Mouse (Mus musculus) midbrain, postnatal 0 days (tissue): ENCODE results near the gene Nos3. TPM values are rescaled to one million over a fixed set of nuclear protein-coding genes. Genes with fewer than 3 reads are reported as not detected.

Experiments
- ATAC-seq: fragments of 200-750 bp; cut with Nextera tagmentation; 2 replicates; pipeline ENCODE4 v1.8.0; 2017; ENCODE audit warnings: moderate number of reproducible peaks, mild to moderate bottlenecking, moderate TSS enrichment, moderate library complexity; ENCODE audit not compliant: low FRiP score
- DNase-seq: peaks from one replicate; pipeline ENCODE4 v3.0.0-alpha.2; 2015; ENCODE audit warnings: low spot score
- H3K27ac ChIP-seq: fragments of 300-500 bp; sonication (generic); 2 replicates; pipeline ENCODE4 v1.5.1; 2014; ENCODE audit warnings: low read depth, mild to moderate bottlenecking, low read length, mixed read lengths
- H3K27me3 ChIP-seq: fragments of 300-500 bp; sonication (generic); 2 replicates; pipeline ENCODE4 v1.6.1; 2014; ENCODE audit warnings: low read length, control low read depth, mixed read lengths; ENCODE audit not compliant: insufficient read depth
- H3K36me3 ChIP-seq: fragments of 300-500 bp; sonication (generic); 2 replicates; pipeline ENCODE4 v1.6.1; 2014; ENCODE audit warnings: low read length, control low read depth, mixed read lengths; ENCODE audit not compliant: insufficient read depth
- H3K4me1 ChIP-seq: fragments of 300-500 bp; sonication (generic); 2 replicates; pipeline ENCODE4 v1.6.1; 2014; ENCODE audit warnings: mild to moderate bottlenecking, control low read depth, antibody characterized with exemption, low read length, mixed read lengths; ENCODE audit not compliant: insufficient read depth
- H3K4me2 ChIP-seq: fragments of 300-500 bp; sonication (generic); 2 replicates; pipeline ENCODE4 v1.6.1; 2014; ENCODE audit warnings: low read depth, mild to moderate bottlenecking, low read length, mixed read lengths; ENCODE audit not compliant: poor library complexity, severe bottlenecking
- H3K4me3 ChIP-seq: fragments of 300-500 bp; sonication (generic); 2 replicates; pipeline ENCODE4 v1.5.1; 2014; ENCODE audit warnings: low read depth, mild to moderate bottlenecking, low read length, moderate library complexity
- H3K9ac ChIP-seq: fragments of 300-500 bp; sonication (generic); replicated peaks from 2 replicates; pipeline ENCODE4 v1.6.1; 2014; ENCODE audit warnings: mild to moderate bottlenecking, low read length, moderate library complexity, mixed read lengths; ENCODE audit not compliant: poor library complexity, severe bottlenecking
- H3K9me3 ChIP-seq: fragments of 300-500 bp; sonication (generic); 2 replicates; pipeline ENCODE4 v1.6.1; 2016; ENCODE audit warnings: low read length, control low read depth
- CTCF ChIP-seq: IDR thresholded peaks from 2 replicates; pipeline ENCODE4 v1.5.1; 2016; ENCODE audit warnings: antibody characterized with exemption, mild to moderate bottlenecking
- WGBS: fragments of 180-500 bp; shearing (Covaris S2); extraction: QIAGEN DNeasy Blood & Tissue Kit; methylation state at CpG from one replicate; pipeline ENCODE4 v1.1.7; 2014; 5-methylcytosine and 5-hydroxymethylcytosine counted together
- polyA plus RNA-seq: library from polyadenylated mRNA; unstranded; fragments of >200 nt; fragmentation: Nextera tagmentation; extraction: Ambion mirVana; gene quantifications from 2 replicates; pipeline ENCODE4 v1.2.1, GENCODE M21; 2015
- total RNA-seq: library from RNA; depleted of rRNA; stranded (reverse); fragments of >200 nt; gene quantifications from 2 replicates; pipeline ENCODE4 v1.2.3, GENCODE M21; 2014

Nos3 gene
- total and polyA plus RNA-seq, 2 experiments from 2014 or later = 7.0 to 14.2 TPM

DNA sequence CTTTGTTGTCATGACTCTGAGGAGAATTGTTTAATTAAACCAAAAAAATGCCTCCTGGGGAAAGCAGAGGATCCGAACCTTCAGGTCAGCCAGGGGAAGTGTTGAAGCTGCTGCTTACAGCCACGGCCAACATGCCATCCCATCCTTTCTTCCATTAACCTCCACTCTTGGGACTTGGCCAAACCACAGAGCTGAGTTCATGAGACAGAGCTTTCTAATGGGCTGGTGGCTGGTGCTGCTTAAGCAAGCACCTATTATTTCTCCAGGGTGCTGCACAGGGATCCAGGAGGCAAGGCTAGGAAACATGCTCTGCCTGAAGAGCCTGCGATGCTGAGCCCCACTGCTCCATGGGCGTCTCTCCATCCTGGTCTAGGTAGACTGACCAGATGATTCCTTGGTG, 32.2 kb upstream of the Nos3 start:
- H3K4me2 ChIP-seq = no peak overlapping the region
- H3K36me3 ChIP-seq = peaks cover 34% of the 10 kb centered on the region
- ATAC-seq = no peak
- H3K4me1 ChIP-seq = peaks cover 9% of the 10 kb centered on the region; the same call in 1 of the 2 replicates
- H3K27ac ChIP-seq = no peak overlapping the region
- H3K4me3 ChIP-seq = no peak overlapping the region
- no peaks in the 10 kb centered on the region for H3K9me3 ChIP-seq
- no peak overlapping the region for H3K9ac ChIP-seq
- DNase-seq = no peak
- 84% methylated on average over 4 of the region's 4 CpGs for WGBS
- H3K27me3 ChIP-seq = no peaks in the 10 kb centered on the region
- TF ChIP-seq CTCF = no peak

GRCm38 (mm10) chr5:24334749-24335148, 29.9 kb upstream of the Nos3 start:
- 50% methylated on average over 3 of the region's 3 CpGs for WGBS
- TF ChIP-seq CTCF = no peak

DNA sequence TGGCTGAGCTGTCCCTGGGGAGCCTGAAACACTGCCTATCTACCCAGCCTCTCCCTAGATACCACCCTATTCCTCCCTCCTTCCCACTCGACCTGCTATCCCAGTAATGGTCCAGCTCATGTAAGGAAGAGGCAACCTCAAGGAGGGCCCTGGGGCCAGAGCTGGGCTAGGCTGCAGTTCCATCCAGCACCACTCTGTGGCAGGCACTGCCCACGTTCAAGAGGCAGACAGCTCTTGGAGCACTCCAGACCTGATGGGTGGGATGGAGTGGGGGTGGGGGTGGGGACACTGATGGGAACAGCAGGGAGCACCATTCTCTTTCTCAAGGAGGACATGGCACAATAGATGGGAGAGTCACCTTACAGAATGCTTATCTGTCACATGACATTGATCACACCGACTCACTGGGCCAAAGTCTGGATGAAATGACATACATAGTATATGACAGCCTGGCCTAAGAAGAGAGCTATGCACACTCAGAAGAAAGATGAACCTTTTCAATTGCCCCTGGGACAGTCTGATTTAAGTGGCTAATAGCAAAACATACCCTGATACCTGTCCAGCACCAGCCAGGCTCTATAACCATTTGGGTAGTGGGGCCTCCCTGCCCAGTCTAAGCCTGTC, 28.6 kb upstream of the Nos3 start:
- Histone ChIP-seq H3K9me3 (no peaks in the 10 kb centered on the region), H3K4me2 (no peak overlapping the region), H3K4me1 (no peaks in the 10 kb centered on the region), H3K27ac (no peak overlapping the region), H3K9ac (no peak overlapping the region), H3K36me3 (peaks cover 40% of the 10 kb centered on the region), H3K27me3 (no peaks in the 10 kb centered on the region), H3K4me3 (no peak overlapping the region)
- ATAC-seq = peak; percentile 77
- 4% methylated on average over 3 of the region's 3 CpGs for WGBS
- TF ChIP-seq CTCF = peak; percentile 81
- peak; percentile 65 for DNase-seq

More at GRCm38 (mm10) chr5:24334749-24335148, 29.9 kb upstream of the Nos3 start:
- Histone ChIP-seq H3K4me3 (no peak overlapping the region), H3K9ac (no peak overlapping the region), H3K27ac (no peak overlapping the region), H3K4me2 (no peak overlapping the region), H3K4me1 (peaks cover 4% of the 10 kb centered on the region; the same call in 1 of the 2 replicates), H3K9me3 (no peaks in the 10 kb centered on the region), H3K36me3 (peaks cover 45% of the 10 kb centered on the region), H3K27me3 (no peaks in the 10 kb centered on the region)
- ATAC-seq (no peak), DNase-seq (no peak)

DNA sequence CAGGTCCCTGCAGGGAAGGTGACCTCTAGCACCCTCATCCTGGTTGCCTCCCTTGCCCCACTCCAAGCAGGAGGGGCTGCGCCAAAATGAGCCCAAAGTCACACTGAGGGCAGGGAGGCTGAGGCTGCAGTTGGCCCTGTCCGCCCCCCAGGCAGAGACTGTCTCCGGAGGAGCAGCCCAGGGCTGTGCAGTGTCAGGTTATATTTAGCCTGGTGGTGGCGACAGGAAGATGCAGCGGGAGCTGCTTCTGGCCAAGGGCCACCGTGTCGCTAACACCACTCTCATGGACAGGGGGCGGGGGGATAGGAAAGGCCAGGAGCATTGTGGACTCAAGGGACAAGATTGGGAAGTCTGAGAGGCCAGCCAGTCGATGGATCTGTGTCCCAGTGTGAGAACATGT, 27.2 kb upstream of the Nos3 start:
- WGBS = 32% methylated on average over 9 of the region's 9 CpGs
- Histone ChIP-seq H3K4me2 (no peak overlapping the region), H3K4me1 (no peaks in the 10 kb centered on the region), H3K9me3 (no peaks in the 10 kb centered on the region), H3K4me3 (no peak overlapping the region), H3K9ac (no peak overlapping the region), H3K36me3 (peaks cover 29% of the 10 kb centered on the region), H3K27me3 (no peaks in the 10 kb centered on the region), H3K27ac (no peak overlapping the region)
- TF ChIP-seq CTCF = peak; percentile 24
- DNase-seq (peak; percentile 22), ATAC-seq (0 out of 2 replicates have a peak, but pooled peaks have one; percentile 15)

GRCm38 (mm10) chr5:24337821-24338220, 26.8 kb upstream of the Nos3 start:
- H3K4me3 ChIP-seq = no peak overlapping the region
- no peaks in the 10 kb centered on the region for H3K4me1 ChIP-seq
- H3K27ac ChIP-seq = no peak overlapping the region
- ATAC-seq = no peak
- no peak overlapping the region for H3K9ac ChIP-seq
- no peaks in the 10 kb centered on the region for H3K27me3 ChIP-seq
- H3K36me3 ChIP-seq = peaks cover 24% of the 10 kb centered on the region; the same call in 1 of the 2 replicates
- WGBS = 70% methylated on average over 2 of the region's 2 CpGs
- no peaks in the 10 kb centered on the region for H3K9me3 ChIP-seq
- H3K4me2 ChIP-seq = no peak overlapping the region
- TF ChIP-seq CTCF = no peak
- no peak for DNase-seq

- no peak overlapping the region for H3K4me2 ChIP-seq
- H3K27me3 ChIP-seq = no peaks in the 10 kb centered on the region
- peaks cover 16% of the 10 kb centered on the region for H3K4me1 ChIP-seq
- no peak overlapping the region for H3K9ac ChIP-seq
- H3K9me3 ChIP-seq = no peaks in the 10 kb centered on the region
- peaks cover 17% of the 10 kb centered on the region; the same call in 1 of the 2 replicates for H3K36me3 ChIP-seq
- WGBS = 82% methylated on average over 14 of the region's 14 CpGs
- ATAC-seq = no peak
- DNase-seq = no peak
- H3K27ac ChIP-seq = no peak overlapping the region
- H3K4me3 ChIP-seq = no peak overlapping the region
- TF ChIP-seq CTCF = no peak
Measured at GRCm38 (mm10) chr5:24342205-24342963, 22.2 kb upstream of the Nos3 start.
